Mouse (Mus musculus) liver, embryonic 16.5 days (tissue): ENCODE data around the gene Gm21988. TPM values are rescaled to one million over a fixed set of nuclear protein-coding genes. Genes with fewer than 3 reads are reported as not detected.

Experiments
- ATAC-seq: fragments of 200-750 bp; cut with Nextera tagmentation; 2 replicates; pipeline ENCODE4 v1.8.0; 2017; ENCODE audit warnings: low read depth, mild to moderate bottlenecking, moderate number of reproducible peaks, moderate library complexity
- H3K27ac ChIP-seq: fragments of 300-500 bp; sonication (generic); 2 replicates; pipeline ENCODE4 v1.5.1; 2014; ENCODE audit warnings: mild to moderate bottlenecking, low read length
- H3K27me3 ChIP-seq: fragments of 300-500 bp; sonication (generic); 2 replicates; pipeline ENCODE4 v1.6.1; 2014; ENCODE audit warnings: low read depth, low read length, mixed read lengths; ENCODE audit not compliant: control insufficient read depth, insufficient read depth
- H3K36me3 ChIP-seq: fragments of 300-500 bp; sonication (generic); 2 replicates; pipeline ENCODE4 v1.6.1; 2014; ENCODE audit warnings: mild to moderate bottlenecking; ENCODE audit not compliant: control insufficient read depth, insufficient read depth
- H3K4me1 ChIP-seq: fragments of 300-500 bp; sonication (generic); 2 replicates; pipeline ENCODE4 v1.6.1; 2014; ENCODE audit warnings: low read depth, low read length, mixed read lengths; ENCODE audit not compliant: control insufficient read depth
- H3K4me2 ChIP-seq: fragments of 300-500 bp; sonication (generic); 2 replicates; pipeline ENCODE4 v1.6.1; 2014; ENCODE audit warnings: low read depth, low read length, mixed read lengths
- H3K4me3 ChIP-seq: fragments of 300-500 bp; sonication (generic); 2 replicates; pipeline ENCODE4 v1.5.1; 2014; ENCODE audit warnings: low read depth, mild to moderate bottlenecking, low read length
- H3K9ac ChIP-seq: fragments of 300-500 bp; sonication (generic); 2 replicates; pipeline ENCODE4 v1.6.1; 2014; ENCODE audit warnings: low read depth, low read length
- H3K9me3 ChIP-seq: fragments of 300-500 bp; sonication (generic); replicated peaks from 2 replicates; pipeline ENCODE4 v1.6.1; 2016; ENCODE audit warnings: low read length; ENCODE audit not compliant: control insufficient read depth
- WGBS: fragments of 180-500 bp; shearing (Covaris S2); extraction: QIAGEN DNeasy Blood & Tissue Kit; methylation state at CpG from one replicate; pipeline ENCODE4 v1.1.7; 2014; ENCODE audit not compliant: insufficient replicate concordance; 5-methylcytosine and 5-hydroxymethylcytosine counted together
- polyA plus RNA-seq: library from polyadenylated mRNA; unstranded; fragments of >200 nt; fragmentation: Nextera tagmentation; extraction: Ambion mirVana; gene quantifications from 2 replicates; pipeline ENCODE4 v1.2.1, GENCODE M21; 2015

Gm21988 gene
- polyA plus RNA-seq, 1 experiment from 2014 or later, result 4.3 TPM

DNA sequence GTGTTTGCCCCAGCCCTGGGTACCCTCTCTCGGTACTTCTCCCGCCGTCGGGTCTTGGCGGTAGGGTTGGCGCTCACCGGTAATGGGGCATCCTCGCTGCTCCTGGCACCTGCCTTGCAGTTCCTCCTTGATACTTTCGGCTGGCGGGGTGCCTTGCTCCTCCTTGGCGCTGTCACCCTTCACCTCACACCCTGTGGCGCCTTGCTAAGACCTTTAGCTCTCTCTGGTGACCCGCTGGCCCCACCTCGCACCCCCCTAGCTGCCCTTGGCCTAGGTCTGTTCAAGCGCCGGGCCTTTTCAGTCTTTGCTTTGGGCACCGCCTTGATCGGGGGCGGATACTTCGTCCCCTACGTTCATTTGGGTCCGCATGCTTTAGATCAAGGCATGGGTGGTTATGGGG, 24.3 kb downstream of the Gm21988 start:
- Histone ChIP-seq H3K9me3 (no peaks in the 10 kb centered on the region), H3K9ac (no peak overlapping the region), H3K4me3 (no peak overlapping the region), H3K4me1 (peaks cover 14% of the 10 kb centered on the region), H3K4me2 (no peak overlapping the region), H3K36me3 (no peaks in the 10 kb centered on the region), H3K27me3 (peaks cover 44% of the 10 kb centered on the region), H3K27ac (no peak overlapping the region)
- ATAC-seq, result no peak
- WGBS, result 27% methylated on average over 22 of the region's 22 CpGs

- Histone ChIP-seq H3K36me3 (no peaks in the 10 kb centered on the region), H3K4me2 (peak overlapping the region; percentile 51), H3K27ac (no peak overlapping the region), H3K27me3 (peaks cover 44% of the 10 kb centered on the region), H3K9me3 (no peaks in the 10 kb centered on the region), H3K4me3 (peak overlapping the region; percentile 36; the same call in 1 of the 2 replicates), H3K4me1 (peaks cover 10% of the 10 kb centered on the region), H3K9ac (no peak overlapping the region)
- WGBS, result 6% methylated on average over 18 of the region's 18 CpGs
- no peak for ATAC-seq
Measured at GRCm38 (mm10) chr11:70214856-70215209, 24.8 kb downstream of the Gm21988 start.

- Histone ChIP-seq H3K4me3 (peak overlapping the region; percentile 36), H3K27me3 (peaks cover 44% of the 10 kb centered on the region), H3K9me3 (no peaks in the 10 kb centered on the region), H3K36me3 (no peaks in the 10 kb centered on the region), H3K27ac (no peak overlapping the region), H3K4me1 (peaks cover 8% of the 10 kb centered on the region), H3K9ac (no peak overlapping the region), H3K4me2 (peak overlapping the region; percentile 51)
- 1% methylated on average over 46 of the region's 46 CpGs for WGBS
- peak; percentile 24; the same call in 1 of the 2 replicates for ATAC-seq
Measured at GRCm38 (mm10) chr11:70214191-70214855, 25.3 kb downstream of the Gm21988 start.

DNA sequence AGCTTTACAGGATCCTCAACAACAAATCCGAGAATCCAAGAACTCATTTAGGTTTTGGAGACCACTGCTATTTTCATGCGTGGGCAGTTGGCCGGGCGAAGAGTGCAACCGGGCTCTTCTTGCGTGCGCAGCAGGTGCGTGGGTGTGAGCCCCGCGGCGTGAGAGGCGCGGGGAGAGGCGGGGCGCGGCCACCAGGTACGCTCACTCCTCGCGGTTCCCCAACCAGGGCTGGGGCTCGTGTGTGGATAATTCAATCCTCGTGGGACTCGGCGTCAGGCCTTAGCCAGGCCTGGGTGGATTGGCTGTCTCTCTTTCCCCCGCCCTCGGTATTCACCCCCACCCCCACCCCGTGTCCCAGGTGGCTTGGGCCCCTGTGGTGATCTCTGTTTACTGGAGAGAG, 25.9 kb downstream of the Gm21988 start:
- no peaks in the 10 kb centered on the region for H3K9me3 ChIP-seq
- 12% methylated on average over 26 of the region's 26 CpGs for WGBS
- peaks cover 44% of the 10 kb centered on the region for H3K27me3 ChIP-seq

GRCm38 (mm10) chr11:70212896-70213295, 26.7 kb downstream of the Gm21988 start:
- no peak overlapping the region for H3K9ac ChIP-seq

More for the DNA sequence above, 25.9 kb downstream of the Gm21988 start:
- Histone ChIP-seq H3K4me2 (peak overlapping the region; percentile 51), H3K9ac (no peak overlapping the region), H3K4me1 (peaks cover 8% of the 10 kb centered on the region), H3K27ac (no peak overlapping the region), H3K4me3 (peak overlapping the region; percentile 36), H3K36me3 (no peaks in the 10 kb centered on the region)
- no peak for ATAC-seq

DNA sequence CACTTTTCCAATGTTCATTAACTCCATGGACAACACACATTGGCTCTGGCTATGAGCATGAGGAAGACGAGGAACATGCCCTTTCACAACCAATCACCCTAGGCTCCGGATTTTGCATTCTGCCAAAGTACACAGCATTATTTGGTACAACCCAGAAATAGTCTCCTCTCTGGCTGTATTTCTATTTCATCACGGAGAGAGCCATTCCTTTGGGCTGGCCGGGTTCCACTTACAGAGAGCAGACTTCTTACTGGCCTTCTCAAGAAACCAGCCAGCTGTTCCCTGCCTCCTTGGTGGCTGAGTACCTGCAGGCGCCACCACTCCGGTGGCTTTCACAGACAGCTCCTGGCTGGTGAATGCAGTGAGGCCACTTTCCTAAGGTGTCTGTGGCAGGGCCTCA, 27.2 kb downstream of the Gm21988 start, which contains the start of gene Slc16a11:
Gene Slc16a11, plus strand, starts transcription at position 330 of the 400 bp plus-strand sequence.
- Histone ChIP-seq H3K4me2 (no peak within 1 kb of the TSS), H3K4me1 (peaks cover 8% of the 10 kb centered on the region), H3K27me3 (peaks cover 44% of the 10 kb centered on the region), H3K4me3 (no peak within 1 kb of the TSS), H3K27ac (no peak within 1 kb of the TSS), H3K9ac (no peak within 1 kb of the TSS), H3K36me3 (no peaks in the 10 kb centered on the region), H3K9me3 (no peaks in the 10 kb centered on the region)
- 54% methylated on average over 6 of the region's 6 CpGs for WGBS
- ATAC-seq, result no peak

More at GRCm38 (mm10) chr11:70212896-70213295, 26.7 kb downstream of the Gm21988 start:
- H3K36me3 ChIP-seq, result no peaks in the 10 kb centered on the region
- H3K4me1 ChIP-seq, result peaks cover 8% of the 10 kb centered on the region
- no peak overlapping the region for H3K4me3 ChIP-seq
- H3K4me2 ChIP-seq, result no peak overlapping the region
- peaks cover 44% of the 10 kb centered on the region for H3K27me3 ChIP-seq
- ATAC-seq, result no peak
- H3K9me3 ChIP-seq, result no peaks in the 10 kb centered on the region
- 9% methylated on average over 9 of the region's 9 CpGs for WGBS
- no peak overlapping the region for H3K27ac ChIP-seq

DNA sequence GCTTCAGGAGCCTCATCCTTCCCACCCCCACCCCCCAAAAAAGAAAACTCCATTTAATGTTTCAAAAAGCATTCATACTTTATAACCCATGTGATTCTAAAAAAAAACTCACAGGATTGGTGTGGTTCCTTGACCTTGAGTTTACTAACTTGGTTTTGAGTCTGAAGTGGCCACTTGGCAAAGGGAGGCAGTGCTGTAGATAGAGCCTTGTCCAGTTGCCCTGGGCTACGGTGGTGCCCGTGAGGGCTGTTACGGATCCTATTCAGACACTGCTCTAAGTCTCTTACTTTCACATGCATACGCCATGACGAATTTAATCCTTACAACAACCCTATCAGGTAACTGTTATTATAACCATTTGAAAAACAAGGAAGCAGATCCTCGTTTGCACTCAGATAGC, 27.7 kb downstream of the Gm21988 start:
- Histone ChIP-seq H3K9ac (no peak overlapping the region), H3K27me3 (peaks cover 44% of the 10 kb centered on the region), H3K4me2 (no peak overlapping the region), H3K4me1 (peaks cover 8% of the 10 kb centered on the region), H3K27ac (no peak overlapping the region), H3K36me3 (no peaks in the 10 kb centered on the region), H3K9me3 (no peaks in the 10 kb centered on the region), H3K4me3 (no peak overlapping the region)
- 71% methylated on average over 6 of the region's 6 CpGs for WGBS
- no peak for ATAC-seq

GRCm38 (mm10) chr11:70210681-70211080, 28.9 kb downstream of the Gm21988 start:
- Histone ChIP-seq H3K36me3 (no peaks in the 10 kb centered on the region), H3K9ac (no peak overlapping the region), H3K9me3 (no peaks in the 10 kb centered on the region), H3K4me3 (no peak overlapping the region), H3K27ac (no peak overlapping the region), H3K4me2 (no peak overlapping the region), H3K4me1 (peaks cover 8% of the 10 kb centered on the region), H3K27me3 (peaks cover 37% of the 10 kb centered on the region)
- ATAC-seq, result no peak
- 67% methylated on average over 2 of the region's 2 CpGs for WGBS

DNA sequence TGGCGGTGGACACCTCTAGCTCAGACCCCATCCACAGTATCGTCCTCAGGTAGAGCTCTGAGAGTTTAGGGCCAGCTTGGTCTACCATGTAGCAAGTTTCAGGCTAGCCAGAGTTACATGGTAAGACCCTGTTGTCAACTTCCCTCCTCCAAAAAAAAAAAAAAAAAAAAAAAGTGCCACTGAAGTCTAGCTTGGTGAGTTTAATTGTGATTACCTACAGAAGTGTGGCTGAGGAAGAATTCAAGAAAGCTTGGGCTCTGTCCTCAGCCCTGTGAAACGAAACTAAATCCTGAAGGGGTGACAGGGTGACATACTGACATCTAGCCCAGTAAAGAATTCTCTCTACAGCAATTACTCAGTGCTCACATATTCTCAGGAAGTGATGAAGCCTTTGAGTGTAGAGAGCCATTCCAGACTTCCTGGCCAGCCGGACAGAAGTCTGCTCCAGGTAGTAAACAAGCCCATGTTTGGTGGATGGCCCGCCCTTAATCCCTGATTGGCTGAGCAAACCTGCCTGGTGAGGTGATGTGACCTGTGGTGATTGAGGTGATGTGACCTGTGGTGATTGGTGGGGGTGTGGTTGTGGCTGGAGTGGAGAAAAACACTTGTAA, 30.7 kb downstream of the Gm21988 start:
- ATAC-seq, result no peak
- Histone ChIP-seq H3K9me3 (no peaks in the 10 kb centered on the region), H3K27ac (no peak overlapping the region), H3K4me2 (no peak overlapping the region), H3K36me3 (no peaks in the 10 kb centered on the region), H3K9ac (no peak overlapping the region), H3K4me1 (no peaks in the 10 kb centered on the region; the same call in none of the 2 replicates), H3K27me3 (peaks cover 19% of the 10 kb centered on the region), H3K4me3 (no peak overlapping the region)
- 56% methylated on average over 5 of the region's 5 CpGs for WGBS
